In the genomic region with DNA sequence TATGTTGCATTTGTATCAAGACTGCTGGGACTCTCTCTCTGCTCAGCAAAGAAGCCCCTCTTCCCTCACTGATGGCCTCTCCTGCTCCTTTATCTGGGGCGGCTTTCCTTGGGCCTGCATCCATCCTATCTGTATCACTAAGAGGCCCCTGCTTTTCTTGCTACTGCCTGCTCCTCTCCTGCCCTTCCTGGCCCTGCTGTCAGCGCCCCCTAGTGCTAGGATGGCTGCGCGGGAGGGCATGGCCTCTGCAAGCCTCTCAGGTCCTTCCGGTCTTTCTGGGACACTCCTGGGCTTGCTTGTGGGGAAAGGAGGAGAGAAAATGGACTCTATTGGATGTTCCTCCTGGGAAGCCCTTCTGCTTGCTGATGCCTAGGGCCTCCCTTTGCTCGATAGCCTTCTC, we compare ENCODE assay signal across 8 mouse cellular contexts. TPM values are rescaled to one million over a fixed set of nuclear protein-coding genes. Genes with fewer than 3 reads are reported as not detected.
DNase-seq lines count a peak whose midpoint lies in the region; TF ChIP-seq lines count a peak whose summit lies in the region.
"Had no signal": no experiment of that assay in that cellular context is flagged by ENCODE, and none has a peak within 500 bp of the region (broad histone marks: within the 10 kb centered on the region; RNA-seq: fewer than 3 reads in every experiment).

No protein-coding gene starts in this region.

- no peak overlapping the region for H3K4me2 ChIP-seq in CH12.LX (ENCODE audit: insufficient read depth, low read depth, poor library complexity, severe bottlenecking)

- no peak overlapping the region for H3K27ac ChIP-seq in CH12.LX (ENCODE audit: insufficient read depth, low read depth)

- peak; percentile 48 to 97 for TF ChIP-seq CTCF in CH12.LX (conservative IDR thresholded peaks at IDR 0.05 in 1 of 2, IDR thresholded peaks at IDR 0.05 in 1 of 2; ENCODE audit: low read depth in 2 of 2, low read length in 2 of 2)

- no peak overlapping the region for H3K4me3 ChIP-seq in CH12.LX (replicated peaks in 1 of 3; ENCODE audit: low read depth in 2 of 3, low read length in 2 of 3, poor library complexity in 1 of 3)

- no peak for TF ChIP-seq POLR2A in CH12.LX (IDR thresholded peaks at IDR 0.05; ENCODE audit: low read depth, low read length)

- peak; percentile 89 for TF ChIP-seq RAD21 in CH12.LX (IDR thresholded peaks at IDR 0.05; ENCODE audit: low read depth, low read length)

- no peak overlapping the region for H3K9ac ChIP-seq in CH12.LX (ENCODE audit: insufficient read depth, low read depth)

- H3K36me3 ChIP-seq in CH12.LX (replicated peaks in 1 of 2; ENCODE audit: control insufficient read depth in 1 of 2, insufficient read depth in 1 of 2, low read length in 1 of 2): no peaks in the 10 kb centered on the region

- no peaks in the 10 kb centered on the region for H3K27me3 ChIP-seq in CH12.LX (replicated peaks)

- H3K4me1 ChIP-seq in CH12.LX (ENCODE audit: control insufficient read depth in 1 of 2, insufficient read depth in 2 of 2): peaks cover 9 to 56% of the 10 kb centered on the region in 2 experiments

- DNase-seq in A20 (ENCODE audit: low read depth, low spot score): peak; percentile 78
- peak; percentile 88 for DNase-seq in CH12.LX (ENCODE audit: extremely low read depth)
- DNase-seq in c-Kit-positive CD71-negative TER-119-negative erythroid progenitor cells, embryonic 14.5 days (ENCODE audit: low read depth): peak; percentile 66
- DNase-seq in gastrocnemius, postnatal 14 days: peak; percentile 90
- DNase-seq in kidney, postnatal 14 days: peak; percentile 85
- peak; percentile 93 for DNase-seq in lung, postnatal 36 days
- DNase-seq in spleen, postnatal 4 days (ENCODE audit: low spot score in 2 of 2): peak; percentile 86 to 96

- no peaks in the 10 kb centered on the region for H3K79me2 ChIP-seq in CH12.LX (replicated peaks; ENCODE audit: control insufficient read depth, extremely low read depth, insufficient read depth, poor library complexity, severe bottlenecking)

- intact Hi-C loops in gastrocnemius, postnatal 14 days (cut with DNase I; ENCODE audit: low total_unique reads): loop anchor here (5.0 to 10.0 kb wide), 2 partner anchors 306 to 438 kb away; no protein-coding TSS in a partner anchor

- dilution Hi-C loops in CH12.LX (cut with MboI; ENCODE audit: extremely low pct_ligation_motif_present, extremely low pct_unique_long_range_greater_than_20kb, low sequenced_read_pairs): no loop called here

- TF ChIP-seq EP300 in CH12.LX (IDR thresholded peaks at IDR 0.05; ENCODE audit: low read length): no peak

- no peaks in the 10 kb centered on the region for H3K9me3 ChIP-seq in CH12.LX (replicated peaks; ENCODE audit: low read length)

- in situ Hi-C loops in CH12.LX (cut with MboI; ENCODE audit: low pct_ligation_motif_present, low pct_unique_long_range_greater_than_20kb, low sequenced_read_pairs): loop anchor here (5.0 to 10.0 kb wide), 2 partner anchors 298 to 441 kb away; no protein-coding TSS in a partner anchor

TF ChIP-seq in CH12.LX, 34 proteins besides CTCF, POLR2A, EP300 and RAD21:
- TF ChIP-seq MAZ (IDR thresholded peaks at IDR 0.05; ENCODE audit: low read depth, low read length) (no peak), USF2 (conservative IDR thresholded peaks at IDR 0.05; ENCODE audit: low read depth, low read length) (no peak), RCOR1 (conservative IDR thresholded peaks at IDR 0.05; ENCODE audit: low read depth, low read length) (no peak), TCF12 (IDR thresholded peaks at IDR 0.05; ENCODE audit: low read depth, low read length) (0 out of 2 replicates have a peak, but pooled peaks have one; percentile 18), ZC3H11A (IDR thresholded peaks at IDR 0.05; ENCODE audit: low read depth, low read length) (peak; percentile 58), CHD2 (IDR thresholded peaks at IDR 0.05; ENCODE audit: low read length) (no peak), NRF1 (IDR thresholded peaks at IDR 0.05; ENCODE audit: low read depth, low read length) (peak; percentile 27; the same call in 1 of the 2 replicates), KAT2A (IDR thresholded peaks at IDR 0.05; ENCODE audit: insufficient replicate concordance, low read length) (no peak), SMC3 (IDR thresholded peaks at IDR 0.05; ENCODE audit: low read depth, low read length) (peak; percentile 97), ELF1 (IDR thresholded peaks at IDR 0.05; ENCODE audit: low read depth, low read length) (peak; percentile 83), POLR2AphosphoS2 (IDR thresholded peaks at IDR 0.05; ENCODE audit: low read depth, low read length) (no peak), MYC (IDR thresholded peaks at IDR 0.05; ENCODE audit: low read depth, low read length) (no peak), MAFK (IDR thresholded peaks at IDR 0.05; ENCODE audit: insufficient replicate concordance, low read length) (no peak), CHD1 (IDR thresholded peaks at IDR 0.05; ENCODE audit: low read depth, low read length) (no peak), MXI1 (IDR thresholded peaks at IDR 0.05; ENCODE audit: low read depth, low read length) (no peak), IRF4 (IDR thresholded peaks at IDR 0.05; ENCODE audit: low read depth, low read length) (peak; percentile 22; the same call in 1 of the 2 replicates)

RNA-seq across cellular contexts. Expression of a gene that starts 9.2 kb away (rescaled TPM):
- total RNA-seq in CH12.LX (2012; rRNA removed): 0.04 TPM in 1 of 2 replicates, not detected in the other
- total RNA-seq in CH12.LX (2014; rRNA removed): not detected in 2 replicates
- polyA plus RNA-seq in CH12.LX (2012; ENCODE audit: insufficient read length, low read depth): 0.14 and 0.17 TPM in 2 replicates
- total RNA-seq in gastrocnemius, postnatal 14 days (2021): 10 to 100 TPM in 1 of 2 experiments, 1 to 10 TPM in 1; 9.7 to 10.1 TPM

RNA-seq across cellular contexts. Expression of a gene that starts 27.0 kb away (rescaled TPM):
- total RNA-seq in CH12.LX (2012; rRNA removed) (not detected in 2 replicates), CH12.LX (2014; rRNA removed) (not detected in 2 replicates)
- not detected in 2 replicates for polyA plus RNA-seq in CH12.LX (2012; ENCODE audit: insufficient read length, low read depth)
- total RNA-seq in gastrocnemius, postnatal 14 days (2021): not detected
- total RNA-seq: layer of hippocampus, postnatal 36 days had no signal

Comparison
In these comparisons a context has a peak if more than half of its experiments do, and no peak if none do; other contexts are left out.
1. RNA of a gene that starts 9.2 kb away (total RNA-seq): 9.7 to 10.1 TPM in gastrocnemius, postnatal 14 days; 0.04 TPM in CH12.LX; every median in the first group is over 10 times any median in the second.
2. Peak in every context shown above with its lines, with median percentiles within 50 percentile points of each other: DNase-seq.